Mouse (Mus musculus) heart, postnatal 0 days (tissue): ENCODE data around the gene Ddx19a.

Experiments used
- CTCF ChIP-seq: IDR thresholded peaks from 2 replicates; pipeline ENCODE4 v1.5.1; 2016; ENCODE audit warnings: antibody characterized with exemption, control low read depth, low read depth
- EP300 ChIP-seq: IDR thresholded peaks from 2 replicates; pipeline ENCODE4 v1.6.1; 2016; ENCODE audit warnings: antibody characterized with exemption, low read depth

DNA sequence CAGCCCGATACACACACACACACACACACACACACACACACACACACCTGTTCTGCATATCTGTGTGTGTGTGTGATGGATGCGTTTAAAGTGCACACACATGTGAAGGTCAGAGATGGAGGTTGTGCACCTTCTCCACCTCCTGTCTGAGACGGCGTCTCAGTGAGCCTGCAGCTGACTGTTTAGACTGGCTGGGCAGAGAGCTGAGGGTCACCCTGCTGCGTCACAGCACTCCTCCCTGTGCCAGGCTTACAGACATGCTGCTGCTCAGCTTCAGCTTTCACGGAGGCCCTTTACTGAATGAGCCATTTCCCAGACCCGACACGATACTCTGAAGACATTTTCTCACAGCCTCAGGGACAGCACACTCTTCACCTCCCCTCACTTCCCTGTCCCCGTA lies 7.6 kb downstream of the Ddx19a start:
- TF ChIP-seq EP300 (no peak), CTCF (no peak)
